Mouse (Mus musculus): ENCODE measurements around the gene Epm2aip1.
A peak's percentile ranks its signal among the peaks of the same experiment; 100 is the strongest.

Gene Epm2aip1

DNA sequence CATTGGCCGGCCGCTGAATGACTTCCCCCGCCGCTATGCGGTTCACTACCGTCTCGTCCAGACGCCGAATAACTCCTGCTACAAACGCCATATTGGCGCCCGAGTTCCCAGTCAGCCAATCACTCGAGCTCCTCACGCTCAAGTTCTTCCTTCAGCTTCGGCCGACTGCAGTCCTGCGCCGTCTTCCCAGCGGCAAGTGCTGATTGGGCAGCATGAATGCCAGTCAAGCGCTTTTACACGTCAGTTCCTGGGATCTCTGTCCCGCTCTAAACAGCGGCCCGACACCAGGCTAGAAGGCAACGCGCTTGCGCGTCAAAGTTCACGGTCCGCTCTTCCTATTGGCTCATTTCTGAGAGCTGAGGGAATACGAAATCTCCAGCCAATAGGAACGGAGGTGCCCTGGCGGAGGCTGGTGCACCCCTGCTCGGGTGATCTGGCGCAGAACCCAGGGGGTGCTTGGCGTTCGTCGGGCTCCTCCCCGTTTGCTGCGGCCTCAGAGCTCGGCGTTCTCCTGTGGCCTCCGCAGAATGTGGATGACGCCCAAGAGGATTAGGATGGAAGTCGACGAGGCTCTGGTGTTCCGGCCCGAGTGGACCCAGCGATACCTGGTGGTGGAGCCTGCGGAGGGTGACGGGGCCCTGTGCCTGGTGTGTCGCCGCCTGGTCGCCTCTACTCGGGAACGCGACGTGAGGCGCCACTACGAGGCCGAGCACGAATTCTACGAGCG lies at the start of gene Epm2aip1, which contains the start of gene Mlh1:
TSS of gene Epm2aip1 (plus strand) at position 496 of the 727 bp plus-strand sequence.
TSS of gene Mlh1 (minus strand) at position 358 of the 727 bp plus-strand sequence.
- DNase-seq: peak; percentile 97

DNA sequence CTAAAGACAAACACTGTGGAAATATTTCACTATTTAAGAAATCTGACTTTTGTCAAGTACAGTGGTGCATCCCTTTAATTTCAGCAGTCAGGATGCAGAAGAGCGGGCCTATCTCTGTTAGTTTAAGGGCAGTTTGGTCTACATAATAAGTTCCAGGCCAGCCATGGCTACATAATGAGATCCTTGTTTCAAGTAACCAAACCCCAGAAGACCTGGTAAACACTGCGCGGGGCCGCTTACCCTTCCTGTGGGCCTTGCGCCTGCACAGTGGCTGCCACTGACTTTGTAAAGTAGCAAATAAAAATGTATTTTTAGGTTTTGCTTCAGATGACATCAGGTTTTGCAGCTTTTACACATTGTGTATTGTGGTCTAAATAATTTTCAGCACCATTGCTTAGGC lies 48.3 kb upstream of the Epm2aip1 start:
- DNase-seq: no peak

DNA sequence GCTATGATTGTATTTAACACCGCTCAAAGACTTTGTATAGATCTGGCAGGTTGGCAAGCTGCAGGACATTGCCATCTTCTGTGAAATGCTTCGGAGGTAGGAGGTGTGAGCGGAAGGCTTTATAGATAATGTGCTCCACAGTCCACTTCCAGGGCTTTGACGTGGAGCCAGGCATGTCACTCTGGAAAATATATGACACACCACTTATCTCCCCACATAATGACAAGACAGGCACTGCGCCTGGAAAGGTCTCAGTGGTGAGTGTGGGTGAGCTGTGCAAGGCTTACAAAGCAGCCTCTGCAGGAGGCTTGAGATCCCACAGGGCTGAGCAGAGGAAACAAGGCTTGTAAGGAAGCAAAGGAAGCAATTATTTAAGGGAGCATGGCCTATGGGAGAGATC lies 43.3 kb upstream of the Epm2aip1 start:
- DNase-seq: no peak

DNA sequence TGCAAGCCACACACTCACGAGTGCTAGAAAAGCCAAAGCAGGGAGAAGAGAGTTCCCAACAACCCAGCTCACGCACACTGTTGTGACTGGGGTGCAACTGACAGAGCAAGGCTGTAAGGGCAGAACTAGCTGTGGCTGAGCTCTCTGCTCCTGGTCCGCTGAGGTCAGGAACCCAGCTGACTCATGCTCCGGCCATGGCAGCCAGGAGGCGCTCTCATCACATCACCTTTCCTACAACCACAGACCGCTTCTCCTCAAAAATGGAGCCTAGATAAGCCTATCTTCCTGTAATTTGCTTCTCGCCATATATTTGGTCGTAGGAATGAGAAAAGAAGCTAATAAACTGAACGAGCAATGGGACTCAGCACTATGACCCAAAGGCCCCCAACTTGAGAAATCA lies 37.0 kb upstream of the Epm2aip1 start:
- DNase-seq: no peak

DNA sequence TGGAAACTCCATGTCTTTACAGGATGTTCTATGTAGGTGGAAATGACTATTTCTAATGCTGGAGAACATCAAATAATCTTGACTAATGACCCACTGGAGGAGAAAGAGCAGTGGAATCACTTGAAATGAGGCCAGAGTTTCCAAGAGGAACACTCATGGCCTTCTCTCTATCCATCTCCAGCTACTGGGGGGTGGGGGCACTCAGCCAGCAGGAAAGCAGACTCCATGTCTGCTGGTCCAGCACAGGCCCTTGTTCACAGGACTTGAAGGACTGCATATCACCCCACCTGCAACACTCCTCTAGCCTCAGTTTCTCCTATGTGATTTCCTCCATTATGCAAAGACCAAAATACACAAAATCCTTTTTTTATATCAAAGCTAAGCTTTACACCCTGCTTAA lies 34.0 kb upstream of the Epm2aip1 start:
- DNase-seq: no peak

DNA sequence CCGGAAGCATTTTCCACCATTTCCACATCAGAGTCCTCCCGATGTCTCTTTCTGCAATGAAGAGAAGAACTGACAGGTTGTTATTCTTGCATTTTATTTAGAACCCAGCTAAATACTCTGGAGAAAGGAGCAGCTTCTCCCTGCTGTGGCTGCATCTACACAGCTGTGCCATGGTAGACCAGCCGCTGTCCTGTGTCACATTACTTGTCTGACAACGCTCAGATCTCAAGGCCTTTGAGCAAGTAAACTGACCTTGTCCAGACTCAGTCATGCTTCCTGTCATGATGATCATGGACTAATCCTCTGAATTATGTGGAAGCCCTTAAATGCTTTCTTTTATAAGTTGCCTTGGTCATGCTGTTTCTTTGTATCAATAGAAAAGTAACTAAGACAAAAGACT lies 31.9 kb upstream of the Epm2aip1 start:
- DNase-seq: no peak

DNA sequence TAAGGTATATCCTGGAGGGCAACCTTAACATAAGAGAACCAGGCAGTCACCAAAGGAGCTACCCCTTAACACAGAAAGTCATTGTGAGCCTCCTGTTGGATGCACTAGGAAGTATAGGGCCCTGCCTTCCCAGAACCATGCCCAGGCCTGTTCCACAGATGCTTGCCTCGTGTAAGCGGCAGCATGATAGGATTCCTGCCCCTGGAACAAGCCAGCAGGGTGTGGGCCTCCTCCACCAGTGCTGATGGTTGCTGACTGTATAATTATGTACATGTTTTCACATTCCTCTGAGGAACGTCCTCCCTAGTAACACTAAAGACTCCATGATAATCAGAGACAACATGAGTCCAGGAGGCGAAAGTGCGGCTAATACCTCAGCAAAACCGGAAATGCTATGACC lies 28.3 kb upstream of the Epm2aip1 start:
- no peak for DNase-seq

DNA sequence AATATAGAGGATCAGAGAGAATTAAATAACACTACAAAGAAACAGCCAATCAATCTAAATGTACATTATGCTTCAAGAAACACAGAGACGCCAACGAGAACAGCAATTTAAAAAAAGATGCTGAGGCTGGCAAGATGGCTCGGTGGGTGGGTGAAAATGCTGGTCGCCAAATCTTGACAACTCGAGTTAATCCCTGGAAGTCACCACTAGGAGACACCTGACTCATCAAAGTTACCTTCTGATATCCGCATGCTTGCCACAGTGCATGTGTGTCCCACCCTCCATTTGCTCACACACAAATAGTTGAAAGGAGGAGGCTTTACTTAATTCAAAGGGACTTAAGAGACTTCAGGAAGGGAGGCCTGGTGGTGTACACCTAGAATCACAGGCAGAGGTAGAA lies 26.2 kb upstream of the Epm2aip1 start:
- DNase-seq: no peak

DNA sequence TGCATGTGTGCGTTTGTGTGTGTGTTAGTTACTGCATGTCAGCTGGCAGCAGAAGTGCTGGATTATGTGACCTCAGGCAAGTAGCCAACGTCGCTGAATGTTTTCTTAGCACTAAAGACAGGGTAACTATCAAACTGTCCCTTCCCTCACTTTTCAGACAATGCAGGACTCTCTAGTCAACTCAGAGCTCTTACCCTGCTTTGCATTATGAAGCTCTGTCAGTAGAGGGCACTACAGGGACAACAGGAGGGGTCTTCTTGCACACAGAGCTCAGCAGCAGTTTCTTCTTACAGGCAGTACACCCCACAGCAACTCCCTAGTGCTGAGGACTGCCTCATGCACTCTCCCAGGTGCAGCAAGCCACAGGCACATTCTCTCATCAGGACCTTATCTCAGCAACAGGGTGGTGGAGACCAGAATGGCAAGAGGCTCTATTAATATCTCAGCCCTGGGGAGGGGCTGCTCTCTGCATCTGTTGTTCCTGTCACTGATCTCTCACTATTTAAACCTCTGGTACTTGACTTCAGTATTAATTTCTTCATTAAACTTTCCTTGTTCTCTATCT lies 24.0 kb upstream of the Epm2aip1 start:
- no peak for DNase-seq

DNA sequence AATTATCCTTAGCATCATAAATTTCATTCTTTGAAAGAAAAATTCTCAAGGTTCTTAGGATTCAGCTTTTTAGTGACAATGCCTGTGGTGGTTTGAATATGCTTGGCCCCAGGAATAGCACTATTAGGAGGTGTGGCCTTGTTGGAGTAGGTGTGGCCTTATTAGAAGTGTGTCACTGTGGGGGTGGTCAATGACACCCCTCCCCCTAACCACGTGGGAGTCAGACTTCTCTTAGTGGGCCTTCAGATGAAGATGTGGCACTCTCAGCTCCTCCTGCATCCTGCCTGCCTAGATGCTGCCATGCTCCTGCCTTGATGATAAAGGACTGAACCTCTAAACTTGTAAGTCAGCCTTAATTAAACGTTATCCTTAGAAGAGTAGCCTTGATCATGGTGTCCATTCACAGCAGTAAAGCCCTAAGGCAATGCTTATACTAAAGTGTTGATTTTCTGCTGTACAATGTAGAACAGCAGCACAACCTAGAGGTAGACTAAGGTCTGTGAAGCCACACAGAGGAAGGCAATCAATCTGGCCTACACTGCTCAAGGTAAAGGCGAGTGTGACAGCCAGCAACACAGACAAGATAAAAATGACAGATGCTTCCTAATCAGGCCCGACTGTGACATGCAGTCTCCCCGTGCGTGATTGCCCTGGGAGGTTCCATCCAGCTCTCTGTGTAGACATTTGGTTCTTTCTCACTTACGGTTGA lies 19.4 kb upstream of the Epm2aip1 start:
- DNase-seq: no peak

DNA sequence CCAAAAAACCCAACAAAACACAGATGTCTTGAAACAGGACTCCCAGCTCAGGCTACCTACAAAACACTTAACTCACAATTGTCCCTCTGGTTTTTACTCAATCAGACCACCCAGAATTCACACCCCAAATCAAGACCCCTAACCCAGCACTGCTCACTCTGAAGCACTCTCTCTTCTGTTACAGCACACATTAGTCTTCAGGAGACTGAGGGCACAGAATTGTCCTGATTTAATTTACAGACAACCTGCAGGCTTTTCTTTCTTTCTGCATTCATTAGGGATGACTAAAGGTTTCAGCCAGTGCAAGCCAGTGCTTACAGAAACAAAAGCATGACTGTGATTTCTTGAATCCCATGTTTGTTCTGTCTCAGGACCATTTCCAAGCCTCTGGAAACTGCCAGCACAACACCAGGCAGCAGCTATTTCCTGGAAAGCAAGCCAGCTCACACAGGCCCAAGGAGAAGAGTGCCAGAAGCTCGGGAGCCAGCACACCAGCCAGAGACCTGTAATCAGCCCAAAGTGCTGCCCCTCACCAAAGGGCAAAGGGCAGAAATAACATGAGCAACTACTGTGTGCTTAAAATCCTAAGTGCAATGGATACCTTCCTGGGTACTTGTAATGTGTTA lies 11.3 kb upstream of the Epm2aip1 start:
- DNase-seq: no peak

DNA sequence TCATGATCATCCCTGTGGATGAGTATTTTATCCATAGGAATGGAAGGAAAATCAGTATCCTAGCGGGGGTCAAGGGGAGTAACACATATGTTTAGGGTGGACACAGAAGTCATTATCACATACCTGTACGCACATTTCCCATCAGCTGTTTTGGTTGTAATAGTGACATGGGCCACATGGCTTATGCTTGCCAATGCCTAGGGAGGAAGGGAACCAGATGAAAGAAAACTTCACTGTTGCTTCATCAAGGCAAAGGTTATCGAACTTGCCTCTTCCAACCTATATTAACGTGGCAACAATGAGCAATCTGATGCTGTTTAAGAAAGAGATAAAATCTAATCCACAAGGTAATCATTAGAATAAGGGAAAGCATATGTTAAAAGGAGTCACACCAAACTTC lies 10.4 kb upstream of the Epm2aip1 start:
- DNase-seq: no peak

DNA sequence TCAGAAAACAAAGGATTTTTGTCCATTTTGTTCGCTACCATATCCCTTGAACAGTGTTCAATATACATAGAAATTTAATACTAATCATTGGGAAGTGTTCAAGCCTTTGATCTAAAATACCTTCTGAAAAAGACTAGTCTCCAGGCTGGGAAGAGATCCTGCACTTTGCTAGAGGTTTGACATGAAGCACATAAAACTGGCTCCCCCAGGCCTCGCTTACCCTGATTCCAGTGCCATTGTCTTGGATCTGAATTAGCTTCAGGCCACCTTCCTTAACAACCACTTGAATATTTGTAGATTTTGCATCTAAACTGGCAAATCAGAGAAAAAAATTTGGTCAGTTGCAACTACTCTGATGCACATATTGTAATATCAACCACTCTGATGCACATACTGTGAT lies 3.7 kb upstream of the Epm2aip1 start:
- DNase-seq: no peak

DNA sequence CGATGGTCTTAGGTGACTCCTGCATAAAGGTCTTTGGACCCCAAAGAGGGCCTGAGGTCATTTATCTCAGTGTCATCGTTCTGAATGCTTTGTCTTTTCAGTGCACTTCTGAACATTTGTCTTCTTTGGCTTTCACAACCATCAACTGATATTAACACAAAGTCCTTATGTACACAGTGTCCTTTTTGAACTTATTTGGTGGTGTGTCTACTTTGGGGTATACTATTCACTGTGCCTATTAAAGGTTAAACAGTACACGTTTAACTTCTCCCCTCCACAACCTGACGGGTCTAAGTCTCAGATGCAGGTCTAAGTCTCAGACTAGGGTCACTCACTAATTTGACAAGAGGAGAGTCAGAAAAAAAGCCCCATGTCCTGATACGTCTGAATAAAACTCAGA lies 1.1 kb upstream of the Epm2aip1 start:
- no peak for DNase-seq

DNA sequence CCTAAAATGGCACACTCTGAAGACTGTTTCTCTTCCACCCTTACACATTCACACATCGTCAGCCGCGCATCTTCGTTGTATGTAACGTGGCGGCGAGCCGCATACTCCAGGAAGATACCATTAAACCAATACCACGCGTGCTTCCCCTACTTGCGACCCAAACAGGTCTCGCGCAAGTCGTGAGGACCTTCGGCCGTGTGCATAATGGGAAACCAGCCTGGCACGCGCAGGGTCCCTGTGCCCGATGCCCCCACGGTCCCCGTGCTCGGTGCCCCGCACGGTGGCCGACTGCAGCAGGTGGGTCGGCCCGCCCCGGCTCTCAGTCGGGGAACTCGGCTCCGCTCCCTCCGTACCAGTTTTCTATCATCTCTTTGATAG lies 684 bp upstream of the Epm2aip1 start:
- DNase-seq: no peak

DNA sequence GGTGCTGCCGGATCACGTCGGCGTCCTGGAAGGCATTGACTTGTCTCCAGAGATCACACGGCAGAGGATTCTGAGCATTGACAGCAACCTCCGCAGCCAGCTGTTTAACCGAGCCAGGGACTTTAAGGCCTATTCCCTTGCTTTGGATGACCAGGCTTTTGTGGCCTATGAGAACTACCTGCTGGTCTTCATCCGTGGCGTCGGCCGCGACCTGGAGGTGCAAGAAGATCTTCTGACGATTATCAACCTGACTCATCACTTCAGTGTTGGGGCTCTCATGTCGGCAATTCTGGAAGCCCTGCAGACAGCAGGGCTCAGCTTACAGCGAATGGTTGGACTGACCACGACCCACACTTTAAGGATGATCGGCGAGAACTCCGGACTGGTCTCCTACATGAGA lies 627 bp downstream of the Epm2aip1 start:
- no peak for DNase-seq

DNA sequence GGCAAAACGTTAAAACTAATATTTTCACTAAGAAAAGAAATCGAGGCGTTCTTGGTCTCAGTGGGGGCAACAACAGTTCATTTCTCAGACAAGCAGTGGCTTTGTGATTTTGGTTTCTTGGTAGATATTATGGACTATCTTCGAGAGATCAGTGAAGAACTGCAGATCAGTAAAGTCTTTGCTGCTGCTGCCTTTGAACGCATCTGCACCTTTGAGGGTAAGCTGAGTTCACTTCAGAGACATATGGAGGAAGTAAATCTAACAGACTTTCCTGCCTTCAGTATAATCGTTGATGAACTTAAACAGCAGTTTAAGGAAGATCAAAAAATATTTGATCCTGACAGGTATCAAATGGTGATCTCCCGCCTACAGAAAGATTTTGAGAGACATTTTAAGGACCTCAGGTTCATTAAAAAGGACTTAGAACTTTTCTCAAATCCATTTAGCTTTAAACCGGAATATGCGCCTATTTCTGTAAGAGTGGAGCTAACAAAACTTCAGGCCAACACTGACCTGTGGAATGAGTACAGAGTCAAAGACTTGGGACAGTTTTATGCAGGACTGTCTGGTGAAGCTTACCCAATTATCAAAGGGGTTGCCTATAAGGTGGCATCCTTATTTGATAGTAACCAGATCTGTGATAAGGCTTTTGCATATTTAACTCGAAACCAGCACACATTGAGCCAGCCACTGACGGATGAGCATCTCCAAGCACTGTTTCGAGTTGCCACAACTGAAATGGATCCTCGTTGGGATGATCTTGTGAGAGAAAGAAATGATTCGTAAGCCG lies 1.5 kb downstream of the Epm2aip1 start:
- no peak for DNase-seq

DNA sequence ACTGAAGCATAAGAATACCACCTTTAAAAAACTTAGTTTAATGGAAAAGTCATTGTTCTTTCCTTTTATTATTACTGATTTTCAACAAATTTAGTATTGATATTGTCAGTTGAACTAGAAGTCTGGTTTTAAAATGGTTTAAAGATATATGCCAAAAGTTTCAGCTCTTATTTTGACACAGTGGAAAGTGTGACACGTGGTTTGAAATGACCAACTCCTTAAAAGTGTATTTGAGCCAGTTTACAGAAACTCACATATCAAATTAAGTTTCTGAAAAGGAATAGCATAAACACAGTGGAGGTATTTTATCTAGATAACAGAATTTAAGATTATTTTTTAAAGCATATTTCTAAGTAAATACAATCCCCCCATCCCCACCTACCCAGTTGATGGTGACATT lies 2.2 kb downstream of the Epm2aip1 start:
- no peak for DNase-seq

DNA sequence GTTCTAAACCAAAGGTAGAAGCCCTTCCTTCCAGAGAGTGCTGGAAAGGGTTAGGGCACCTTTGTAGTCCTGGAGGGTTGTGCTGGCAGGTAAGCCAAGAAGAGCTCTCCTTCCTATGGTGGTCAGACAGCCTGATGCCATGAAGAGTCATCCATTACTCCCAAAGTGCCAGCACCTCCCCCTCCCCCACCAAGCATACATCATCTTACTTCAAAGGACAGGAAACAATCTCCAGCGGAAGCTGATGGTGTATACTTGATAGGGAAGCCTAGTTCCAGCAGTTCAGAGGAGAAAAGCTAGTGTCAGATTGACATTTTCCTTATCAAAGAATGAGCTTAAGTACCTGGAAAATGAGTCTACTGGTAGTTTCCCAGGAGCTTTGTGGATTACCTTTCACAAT lies 3.4 kb downstream of the Epm2aip1 start:
- DNase-seq: no peak

DNA sequence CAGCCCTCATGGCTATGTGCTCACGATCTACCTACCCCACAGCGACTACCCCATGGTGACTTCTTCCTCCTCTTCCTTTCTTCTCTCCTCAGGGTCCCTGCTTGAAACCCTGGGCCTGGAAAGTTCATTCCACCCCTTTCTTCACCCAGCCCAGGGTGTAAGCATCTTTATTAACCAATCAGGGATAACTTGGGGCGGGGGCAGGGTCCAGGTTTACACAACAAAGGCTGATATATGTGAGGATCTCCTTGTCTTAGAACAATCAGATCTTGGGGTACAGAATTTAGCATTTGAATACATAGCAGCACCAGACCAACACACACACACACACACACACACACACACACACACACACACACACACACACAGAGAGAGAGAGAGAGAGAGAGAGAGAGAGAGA lies 13.3 kb downstream of the Epm2aip1 start:
- no peak for DNase-seq

DNA sequence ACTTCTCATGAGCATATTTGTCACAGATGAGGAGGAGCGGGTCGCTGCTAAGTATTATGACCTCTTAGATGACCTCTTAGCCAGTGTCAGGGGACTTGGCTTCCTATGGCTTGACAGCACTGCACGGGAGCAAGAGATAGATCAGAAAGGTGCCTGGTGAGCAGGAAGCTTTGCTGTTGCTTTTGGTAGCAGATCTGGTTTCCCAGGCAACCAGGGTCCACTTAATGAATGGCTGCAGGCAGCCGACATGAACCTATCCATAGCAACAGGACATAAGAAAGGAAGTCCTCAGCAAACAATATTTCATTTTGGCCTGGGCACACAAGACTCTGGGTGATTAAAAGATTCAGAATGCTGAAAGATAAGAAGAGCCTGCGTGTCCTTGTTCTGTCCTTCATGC lies 13.9 kb downstream of the Epm2aip1 start:
- no peak for DNase-seq

DNA sequence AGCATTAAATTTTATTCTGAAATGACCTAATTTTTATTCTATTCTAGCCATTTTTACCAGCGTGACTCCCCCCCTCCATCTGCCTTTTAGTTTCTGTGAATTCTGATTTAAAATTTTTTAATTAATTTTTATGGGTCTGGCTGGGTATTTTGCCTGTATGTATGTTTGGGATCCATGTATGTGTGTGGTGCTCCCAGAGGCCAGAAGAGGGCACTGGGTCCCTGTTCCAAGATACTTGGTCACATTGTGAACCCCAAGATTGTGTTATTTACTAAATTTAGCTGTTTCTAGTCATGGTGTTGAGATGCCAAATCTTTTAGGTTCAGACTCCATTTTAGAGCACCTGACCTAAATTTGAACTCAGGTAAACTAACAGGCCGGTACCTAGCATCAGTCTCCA lies 14.7 kb downstream of the Epm2aip1 start:
- DNase-seq: no peak

DNA sequence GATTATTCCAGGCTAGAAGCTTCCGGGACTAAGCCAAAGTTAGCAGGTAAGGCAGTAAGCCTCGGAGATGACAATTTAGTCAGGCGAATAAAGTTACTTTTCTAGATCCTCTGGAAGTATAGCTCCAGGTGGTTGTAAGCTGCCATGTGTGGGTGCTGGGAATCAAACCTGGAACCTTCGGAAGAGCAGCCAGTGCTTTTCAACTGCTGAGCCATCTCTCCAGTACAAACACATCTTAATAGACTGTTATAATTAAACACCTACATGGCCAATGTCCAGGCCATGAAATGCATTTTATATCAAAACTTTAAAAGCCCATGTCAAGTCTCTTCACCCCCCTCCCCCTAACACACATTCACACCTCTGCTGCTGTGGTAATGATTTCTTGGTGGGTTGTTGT lies 16.2 kb downstream of the Epm2aip1 start:
- no peak for DNase-seq
